Mouse (Mus musculus) kidney, adult 2 months (tissue): Measurements from ENCODE around the gene Ptprs.

Source experiments
- CTCF ChIP-seq: fragments of 200-500 bp; conservative IDR thresholded peaks from 2 replicates; pipeline ENCODE4 v1.5.1; 2011; ENCODE audit warnings: low read depth, mild to moderate bottlenecking, control low read depth, low read length, moderate library complexity, mixed read lengths; ENCODE audit not compliant: insufficient read depth, insufficient read length
- POLR2A ChIP-seq: fragments of 200-500 bp; IDR thresholded peaks from one replicate; pipeline ENCODE4 v1.6.1; 2011; ENCODE audit warnings: low read depth, low read length, control low read depth

- no peak for TF ChIP-seq CTCF
- TF ChIP-seq POLR2A = no peak
Measured at GRCm38 (mm10) chr17:56510473-56510969, 34.2 kb upstream of the Ptprs start.
